Mouse (Mus musculus) heart, postnatal 0 days (tissue): ENCODE data around the gene Kif3c.

Experiments
- CTCF ChIP-seq: IDR thresholded peaks from 2 replicates; pipeline ENCODE4 v1.5.1; 2016; ENCODE audit warnings: antibody characterized with exemption, control low read depth, low read depth
- EP300 ChIP-seq: IDR thresholded peaks from 2 replicates; pipeline ENCODE4 v1.6.1; 2016; ENCODE audit warnings: antibody characterized with exemption, low read depth

DNA sequence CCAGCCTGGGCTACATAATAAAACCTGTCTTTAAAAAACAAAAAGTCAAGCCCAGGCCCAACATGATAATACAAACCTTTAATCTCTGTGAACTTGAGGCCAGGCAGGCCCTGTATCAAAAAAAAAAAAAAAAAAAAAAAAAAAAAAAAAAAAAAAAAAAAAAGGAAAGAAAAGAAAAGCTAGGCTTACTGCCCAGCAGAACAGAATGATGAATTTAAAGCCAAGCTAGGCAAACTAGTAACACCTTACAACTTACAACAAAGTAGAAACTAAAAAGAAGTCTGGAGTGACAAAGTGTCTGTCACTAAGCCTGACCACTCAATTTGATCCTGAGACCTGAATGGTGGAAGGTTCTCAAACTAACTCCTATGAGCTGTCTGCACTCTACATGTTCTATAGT, 17.2 kb upstream of the Kif3c start:
- TF ChIP-seq EP300 (no peak), CTCF (no peak)
